Mouse (Mus musculus) lung, adult 2 months (tissue): ENCODE measurements around the gene Onecut3.

ENCODE experiments used
- CTCF ChIP-seq: fragments of 200-500 bp; IDR thresholded peaks from 2 replicates; pipeline ENCODE4 v1.5.1; 2011; ENCODE audit warnings: mild to moderate bottlenecking, low read length, control low read depth; ENCODE audit not compliant: insufficient read depth
- POLR2A ChIP-seq: fragments of 200-500 bp; IDR thresholded peaks from 2 replicates; pipeline ENCODE4 v1.6.1; 2011; ENCODE audit warnings: low read depth, mild to moderate bottlenecking, control low read depth, low read length, borderline replicate concordance; ENCODE audit errors: extremely low read depth

GRCm38 (mm10) chr10:80560621-80561020 lies 66.0 kb downstream of the Onecut3 start:
- TF ChIP-seq CTCF (no peak), POLR2A (no peak)
